Mouse (Mus musculus) hindbrain, embryonic 14.5 days (tissue): Measurements from ENCODE around the gene Bcl2l10. TPM values are rescaled to one million over a fixed set of nuclear protein-coding genes. Genes with fewer than 3 reads are reported as not detected.

Source experiments
- ATAC-seq: fragments of 200-750 bp; cut with Nextera tagmentation; 2 replicates; pipeline ENCODE4 v1.8.0; 2017; ENCODE audit warnings: moderate number of reproducible peaks, mild to moderate bottlenecking, moderate TSS enrichment, moderate library complexity; ENCODE audit not compliant: low FRiP score
- DNase-seq: peaks from one replicate; pipeline ENCODE4 v3.0.0-alpha.2; 2015; ENCODE audit warnings: low spot score
- H3K27ac ChIP-seq: fragments of 300-500 bp; sonication (generic); 2 replicates; pipeline ENCODE4 v1.5.1; 2014; ENCODE audit warnings: mild to moderate bottlenecking, moderate library complexity
- H3K27me3 ChIP-seq: fragments of 300-500 bp; sonication (generic); 2 replicates; pipeline ENCODE4 v1.6.1; 2014; ENCODE audit warnings: mild to moderate bottlenecking, low read length, mixed read lengths; ENCODE audit not compliant: control insufficient read depth, insufficient read depth
- H3K36me3 ChIP-seq: fragments of 300-500 bp; sonication (generic); replicated peaks from 2 replicates; pipeline ENCODE4 v1.6.1; 2014; ENCODE audit not compliant: control insufficient read depth, insufficient read depth
- H3K4me1 ChIP-seq: fragments of 300-500 bp; sonication (generic); replicated peaks from 2 replicates; pipeline ENCODE4 v1.6.1; 2014; ENCODE audit warnings: antibody characterized with exemption, low read length, mixed read lengths; ENCODE audit not compliant: control insufficient read depth, insufficient read depth
- H3K4me2 ChIP-seq: fragments of 300-500 bp; sonication (generic); replicated peaks from 2 replicates; pipeline ENCODE4 v1.6.1; 2014; ENCODE audit warnings: mild to moderate bottlenecking, moderate library complexity
- H3K4me3 ChIP-seq: fragments of 300-500 bp; sonication (generic); replicated peaks from 2 replicates; pipeline ENCODE4 v1.5.1; 2014; ENCODE audit warnings: mild to moderate bottlenecking, low read length
- H3K9ac ChIP-seq: fragments of 300-500 bp; sonication (generic); 2 replicates; pipeline ENCODE4 v1.6.1; 2014
- H3K9me3 ChIP-seq: fragments of 300-500 bp; sonication (generic); 2 replicates; pipeline ENCODE4 v1.6.1; 2016; ENCODE audit warnings: low read length; ENCODE audit not compliant: control insufficient read depth
- WGBS: fragments of 180-500 bp; shearing (Covaris S2); extraction: QIAGEN DNeasy Blood & Tissue Kit; methylation state at CpG from one replicate; pipeline ENCODE4 v1.1.7; 2014; 5-methylcytosine and 5-hydroxymethylcytosine counted together
- polyA plus RNA-seq: library from polyadenylated mRNA; unstranded; fragments of >200 nt; fragmentation: Nextera tagmentation; extraction: Ambion mirVana; gene quantifications from 2 replicates; pipeline ENCODE4 v1.2.1, GENCODE M21; 2014

Bcl2l10 gene
- polyA plus RNA-seq: not detected in 2 replicates

DNA sequence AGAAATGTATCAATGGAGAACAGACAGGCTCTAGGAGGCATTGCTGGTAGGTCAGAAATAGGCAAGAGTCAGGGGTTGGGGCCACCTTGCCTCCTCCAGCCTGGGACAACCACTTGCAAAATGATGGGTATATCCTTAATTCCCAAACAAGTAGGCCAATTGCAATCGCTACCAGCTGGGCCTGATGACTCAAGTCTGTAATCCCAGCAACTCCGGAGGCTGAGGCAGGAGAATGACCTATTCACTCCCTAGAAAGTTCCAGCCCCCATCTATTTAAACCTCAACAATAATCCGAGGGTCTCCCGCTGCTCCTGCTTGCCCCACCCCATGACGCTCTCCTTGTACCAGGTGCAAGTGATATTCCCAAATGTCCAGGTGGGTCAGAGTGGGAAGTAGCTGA, at the start of gene Bcl2l10:
Gene Bcl2l10 (plus strand): TSS at position 301 of the 400 bp plus-strand sequence.
- peaks cover 45% of the 10 kb centered on the region for H3K36me3 ChIP-seq
- WGBS: 92% methylated on average over 5 of the region's 5 CpGs
- H3K27me3 ChIP-seq: no peaks in the 10 kb centered on the region
- DNase-seq (no peak), ATAC-seq (no peak)
- no peak within 1 kb of the TSS for H3K27ac ChIP-seq
- H3K9me3 ChIP-seq: no peaks in the 10 kb centered on the region
- no peak within 1 kb of the TSS for H3K4me3 ChIP-seq
- H3K9ac ChIP-seq: no peak within 1 kb of the TSS
- no peaks in the 10 kb centered on the region for H3K4me1 ChIP-seq
- no peak within 1 kb of the TSS for H3K4me2 ChIP-seq

- Histone ChIP-seq H3K4me1 (no peaks in the 10 kb centered on the region), H3K36me3 (no peaks in the 10 kb centered on the region), H3K9ac (no peak overlapping the region), H3K4me2 (no peak overlapping the region), H3K4me3 (no peak overlapping the region), H3K9me3 (no peaks in the 10 kb centered on the region), H3K27me3 (no peaks in the 10 kb centered on the region), H3K27ac (no peak overlapping the region)
- ATAC-seq (no peak), DNase-seq (no peak)
- WGBS: 80% methylated on average over 2 of the region's 2 CpGs
These were observed 48.2 kb upstream of the Bcl2l10 start for GRCm38 (mm10) chr9:75299342-75299741.

DNA sequence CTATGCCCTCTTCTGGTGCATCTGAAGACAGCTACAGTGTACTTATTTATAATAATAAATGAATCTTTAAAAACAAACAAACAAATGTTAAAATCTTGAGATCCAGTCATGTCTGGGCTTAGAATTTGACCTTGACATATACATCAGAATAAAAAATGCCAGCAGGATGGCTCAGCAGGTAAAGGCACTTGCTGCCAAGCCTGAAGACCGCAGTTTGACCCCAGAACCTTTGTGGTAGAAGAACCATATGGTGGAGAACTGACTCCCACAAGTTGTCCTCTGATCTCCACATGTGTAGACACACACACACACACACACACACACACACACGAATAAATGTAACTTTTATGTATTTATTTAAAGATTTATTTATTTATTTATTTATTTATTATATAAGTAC, 44.5 kb upstream of the Bcl2l10 start:
- H3K36me3 ChIP-seq: no peaks in the 10 kb centered on the region
- no peaks in the 10 kb centered on the region for H3K4me1 ChIP-seq
- no peak for ATAC-seq
- H3K27ac ChIP-seq: no peak overlapping the region
- WGBS: 82% methylated on average over 2 of the region's 2 CpGs
- H3K4me2 ChIP-seq: no peak overlapping the region
- no peak overlapping the region for H3K9ac ChIP-seq
- H3K4me3 ChIP-seq: no peak overlapping the region
- no peaks in the 10 kb centered on the region for H3K27me3 ChIP-seq
- DNase-seq: no peak
- no peaks in the 10 kb centered on the region for H3K9me3 ChIP-seq

- 33% methylated on average over 16 of the region's 16 CpGs for WGBS
- 0 out of 2 replicates have a peak, but pooled peaks have one; percentile 11 for ATAC-seq
These were observed 43.8 kb upstream of the Bcl2l10 start for GRCm38 (mm10) chr9:75303701-75304261.

GRCm38 (mm10) chr9:75304286-75304685, 43.3 kb upstream of the Bcl2l10 start:
- no peak overlapping the region for H3K9ac ChIP-seq
- no peak overlapping the region for H3K4me3 ChIP-seq
- no peaks in the 10 kb centered on the region for H3K4me1 ChIP-seq
- no peak for DNase-seq
- no peaks in the 10 kb centered on the region for H3K9me3 ChIP-seq
- no peak for ATAC-seq
- no peak overlapping the region for H3K27ac ChIP-seq
- no peaks in the 10 kb centered on the region for H3K27me3 ChIP-seq
- peak overlapping the region; percentile 18 for H3K4me2 ChIP-seq
- WGBS: 40% methylated on average over 7 of the region's 7 CpGs
- H3K36me3 ChIP-seq: no peaks in the 10 kb centered on the region

More at GRCm38 (mm10) chr9:75303701-75304261, 43.8 kb upstream of the Bcl2l10 start:
- no peaks in the 10 kb centered on the region for H3K27me3 ChIP-seq
- no peaks in the 10 kb centered on the region for H3K4me1 ChIP-seq
- H3K36me3 ChIP-seq: no peaks in the 10 kb centered on the region
- H3K4me2 ChIP-seq: peak overlapping the region; percentile 18
- H3K27ac ChIP-seq: no peak overlapping the region
- no peak overlapping the region for H3K4me3 ChIP-seq
- no peak overlapping the region for H3K9ac ChIP-seq
- DNase-seq: no peak
- no peaks in the 10 kb centered on the region for H3K9me3 ChIP-seq

DNA sequence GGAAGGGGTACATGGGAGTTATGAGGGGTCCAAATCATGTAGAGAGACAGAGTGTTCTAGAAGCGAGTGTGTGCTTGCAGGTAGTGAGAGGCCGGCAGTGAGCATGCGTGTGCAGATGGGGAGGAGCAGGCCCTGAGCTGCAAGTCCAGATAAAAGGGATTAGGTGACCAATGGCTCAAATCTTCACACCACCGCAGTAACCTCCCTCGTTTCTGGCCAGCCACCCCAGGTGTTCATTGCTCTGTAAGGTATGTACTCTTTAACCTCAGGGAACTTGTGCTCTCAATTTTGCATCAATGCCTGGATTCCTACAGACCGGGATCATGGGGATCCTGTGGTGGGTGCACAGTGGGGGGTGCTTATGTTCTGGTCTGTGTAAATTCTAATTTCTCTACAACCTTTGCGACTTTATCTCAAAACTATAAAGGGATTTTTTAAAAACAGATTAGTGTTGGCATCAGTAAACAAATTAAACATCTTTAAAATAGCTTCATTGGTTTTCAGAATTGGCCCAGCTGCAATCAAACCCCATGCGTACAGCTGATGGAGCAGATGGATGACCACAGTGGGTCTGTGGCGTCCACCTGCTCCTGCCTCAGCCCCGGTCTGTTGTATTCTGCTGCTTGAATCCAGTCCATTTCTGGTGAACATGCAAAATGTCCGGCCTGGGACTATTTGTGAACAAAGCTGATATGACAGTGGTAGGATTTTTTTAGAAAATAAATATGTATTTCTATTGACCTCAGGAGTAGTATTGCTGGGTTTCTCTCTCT, 41.2 kb upstream of the Bcl2l10 start, which contains the start of gene Gnb5:
Gene Gnb5 (plus strand): TSS at position 163 of the 773 bp plus-strand sequence.
- Histone ChIP-seq H3K27ac (no peak within 1 kb of the TSS), H3K9me3 (no peaks in the 10 kb centered on the region), H3K27me3 (no peaks in the 10 kb centered on the region), H3K4me1 (no peaks in the 10 kb centered on the region), H3K4me3 (no peak within 1 kb of the TSS), H3K9ac (no peak within 1 kb of the TSS), H3K4me2 (no peak within 1 kb of the TSS), H3K36me3 (no peaks in the 10 kb centered on the region)
- ATAC-seq (no peak), DNase-seq (peak; percentile 49)
- whole genome bisulfite sequencing: 69% methylated on average over 11 of the region's 11 CpGs

- Histone ChIP-seq H3K27me3 (no peaks in the 10 kb centered on the region), H3K9ac (no peak overlapping the region), H3K36me3 (no peaks in the 10 kb centered on the region), H3K4me1 (no peaks in the 10 kb centered on the region), H3K27ac (no peak overlapping the region), H3K4me2 (no peak overlapping the region), H3K4me3 (no peak overlapping the region), H3K9me3 (no peaks in the 10 kb centered on the region)
- 91% methylated on average over 5 of the region's 5 CpGs for WGBS
- ATAC-seq (no peak), DNase-seq (no peak)
These were observed 40.5 kb upstream of the Bcl2l10 start for GRCm38 (mm10) chr9:75307015-75307414.

DNA sequence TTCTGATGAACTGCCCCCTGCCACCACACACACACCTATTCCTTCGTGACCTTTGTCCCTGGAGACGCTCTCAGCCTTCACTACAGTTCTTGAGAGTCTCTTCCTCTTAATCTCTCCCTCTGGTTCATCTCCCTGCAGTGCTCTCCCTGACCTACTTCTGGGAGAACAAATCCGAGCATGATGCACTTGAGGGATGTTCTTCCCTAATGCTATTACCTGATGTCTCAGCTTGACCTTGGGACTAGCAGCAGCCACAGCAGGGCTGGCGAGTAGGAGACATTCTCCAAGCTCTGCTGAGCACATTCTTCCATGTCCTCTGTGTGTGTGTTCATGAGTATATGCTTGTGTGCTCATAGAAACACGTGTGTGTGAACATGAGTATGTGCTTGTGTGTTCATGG, 38.9 kb upstream of the Bcl2l10 start:
- ATAC-seq (no peak), DNase-seq (no peak)
- H3K9me3 ChIP-seq: no peaks in the 10 kb centered on the region
- H3K4me3 ChIP-seq: no peak overlapping the region
- 59% methylated on average over 5 of the region's 5 CpGs for WGBS
- H3K27me3 ChIP-seq: no peaks in the 10 kb centered on the region
- H3K4me1 ChIP-seq: 0 out of 2 replicates have a peak, but pooled peaks cover 5% of the 10 kb centered on the region
- H3K36me3 ChIP-seq: no peaks in the 10 kb centered on the region
- no peak overlapping the region for H3K4me2 ChIP-seq
- no peak overlapping the region for H3K27ac ChIP-seq
- no peak overlapping the region for H3K9ac ChIP-seq

DNA sequence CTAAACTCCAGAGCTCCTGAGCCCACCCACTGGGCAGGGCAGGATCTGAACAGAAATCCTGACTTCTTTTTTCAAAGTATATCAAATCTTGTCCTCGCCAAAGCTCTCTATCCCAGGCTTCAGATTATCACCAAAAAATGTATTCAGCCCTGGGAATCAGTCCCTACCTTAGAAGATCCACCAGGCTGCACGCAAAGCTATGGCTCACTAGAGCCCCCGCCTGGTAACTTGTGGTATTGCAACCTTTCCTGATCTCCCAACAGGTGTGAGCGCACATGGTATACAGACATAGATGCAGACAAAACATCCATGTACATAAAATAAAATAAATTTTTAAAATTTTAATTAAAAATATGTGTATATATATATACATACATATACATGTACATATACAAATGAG, 35.5 kb upstream of the Bcl2l10 start:
- H3K27ac ChIP-seq: peak overlapping the region; percentile 60; the same call in 1 of the 2 replicates

More for the DNA sequence above, 35.5 kb upstream of the Bcl2l10 start:
- Histone ChIP-seq H3K4me2 (no peak overlapping the region), H3K4me3 (no peak overlapping the region), H3K9ac (no peak overlapping the region), H3K4me1 (peaks cover 18% of the 10 kb centered on the region), H3K27me3 (no peaks in the 10 kb centered on the region), H3K36me3 (no peaks in the 10 kb centered on the region), H3K9me3 (no peaks in the 10 kb centered on the region)
- WGBS: 16% methylated on average over 4 of the region's 4 CpGs
- peak; percentile 92 for DNase-seq
- ATAC-seq: no peak
